Mouse (Mus musculus) megakaryocyte, embryonic 14.5 days (primary cell): Measurements from ENCODE around the gene Lamc3.

ENCODE experiments used
- FLI1 ChIP-seq: IDR thresholded peaks from 2 replicates; pipeline ENCODE4 v1.6.1; 2012; ENCODE audit warnings: low read length, inconsistent platforms, mixed read lengths
- GATA1 ChIP-seq: IDR thresholded peaks from 3 replicates; pipeline ENCODE4 v1.6.1; 2012; ENCODE audit warnings: mixed read lengths, low read length, inconsistent platforms, borderline replicate concordance

- no peak for TF ChIP-seq GATA1
- no peak for TF ChIP-seq FLI1
These were observed 109.0 kb downstream of the Lamc3 start for GRCm38 (mm10) chr2:31996060-31996459.
